Mouse (Mus musculus): ENCODE measurements around the gene Nr4a1. TPM values are rescaled to one million over a fixed set of nuclear protein-coding genes. Genes with fewer than 3 reads are reported as not detected.

The Nr4a1 gene
- polyA plus RNA-seq, 1 experiment from 2014 or later: 5.9 TPM

- Histone ChIP-seq H3K9me3 (ENCODE audit: control insufficient read depth) (no peaks in the 10 kb centered on the region), H3K27me3 (replicated peaks; ENCODE audit: control insufficient read depth, insufficient read depth, low read length) (no peaks in the 10 kb centered on the region), H3K4me2 (replicated peaks; ENCODE audit: low read depth) (no peak overlapping the region), H3K36me3 (ENCODE audit: control insufficient read depth, insufficient read depth) (peaks cover 44% of the 10 kb centered on the region), H3K27ac (ENCODE audit: low read depth, low read length) (no peak overlapping the region), H3K4me3 (ENCODE audit: low read depth, low read length) (no peak overlapping the region), H3K9ac (ENCODE audit: low read depth, low read length) (no peak overlapping the region), H3K4me1 (replicated peaks; ENCODE audit: control insufficient read depth, insufficient read depth, low read length) (no peaks in the 10 kb centered on the region)
- WGBS: 68% methylated on average over 3 of the region's 3 CpGs
- no peak for TF ChIP-seq CTCF (IDR thresholded peaks at IDR 0.05; ENCODE audit: low read depth)
- no peak for ATAC-seq
These were observed 37.9 kb downstream of the Nr4a1 start for GRCm38 (mm10) chr15:101292012-101292411.

- Histone ChIP-seq H3K36me3 (ENCODE audit: control insufficient read depth, insufficient read depth) (peaks cover 34% of the 10 kb centered on the region), H3K4me1 (replicated peaks; ENCODE audit: control insufficient read depth, insufficient read depth, low read length) (no peaks in the 10 kb centered on the region), H3K4me3 (ENCODE audit: low read depth, low read length) (no peak within 1 kb of the TSS), H3K9ac (ENCODE audit: low read depth, low read length) (no peak within 1 kb of the TSS), H3K9me3 (ENCODE audit: control insufficient read depth) (no peaks in the 10 kb centered on the region), H3K4me2 (replicated peaks; ENCODE audit: low read depth) (peak within 1 kb of the TSS; percentile 17; the same call in 1 of the 2 replicates), H3K27me3 (replicated peaks; ENCODE audit: control insufficient read depth, insufficient read depth, low read length) (no peaks in the 10 kb centered on the region), H3K27ac (ENCODE audit: low read depth, low read length) (no peak within 1 kb of the TSS)
- ATAC-seq: no peak
- WGBS: 55% methylated on average over 18 of the region's 18 CpGs
- TF ChIP-seq CTCF (IDR thresholded peaks at IDR 0.05; ENCODE audit: low read depth): no peak
These were observed 39.1 kb downstream of the Nr4a1 start, which contains the start of gene 6030408B16Rik for GRCm38 (mm10) chr15:101293025-101293621. 6030408B16Rik (plus strand) TSS chr15:101293212.

GRCm38 (mm10) chr15:101294028-101294894 is 40.2 kb downstream of the Nr4a1 start:
- Histone ChIP-seq H3K27me3 (replicated peaks; ENCODE audit: control insufficient read depth, insufficient read depth, low read length) (no peaks in the 10 kb centered on the region), H3K9me3 (ENCODE audit: control insufficient read depth) (no peaks in the 10 kb centered on the region), H3K36me3 (ENCODE audit: control insufficient read depth, insufficient read depth) (peaks cover 23% of the 10 kb centered on the region), H3K4me1 (replicated peaks; ENCODE audit: control insufficient read depth, insufficient read depth, low read length) (no peaks in the 10 kb centered on the region), H3K9ac (ENCODE audit: low read depth, low read length) (no peak overlapping the region), H3K4me3 (ENCODE audit: low read depth, low read length) (no peak overlapping the region), H3K4me2 (replicated peaks; ENCODE audit: low read depth) (no peak overlapping the region), H3K27ac (ENCODE audit: low read depth, low read length) (no peak overlapping the region)
- 49% methylated on average over 16 of the region's 16 CpGs for WGBS
- 0 out of 2 replicates have a peak, but pooled peaks have one; percentile 21 for ATAC-seq
- TF ChIP-seq CTCF (IDR thresholded peaks at IDR 0.05; ENCODE audit: low read depth): no peak

- H3K27me3 ChIP-seq (replicated peaks; ENCODE audit: control insufficient read depth, insufficient read depth, low read length): no peaks in the 10 kb centered on the region
These were observed 41.0 kb downstream of the Nr4a1 start for GRCm38 (mm10) chr15:101295106-101295505.

GRCm38 (mm10) chr15:101295616-101296015 is 41.5 kb downstream of the Nr4a1 start:
- Histone ChIP-seq H3K4me2 (replicated peaks; ENCODE audit: low read depth) (no peak overlapping the region), H3K27ac (ENCODE audit: low read depth, low read length) (no peak overlapping the region), H3K4me3 (ENCODE audit: low read depth, low read length) (no peak overlapping the region), H3K4me1 (replicated peaks; ENCODE audit: control insufficient read depth, insufficient read depth, low read length) (no peaks in the 10 kb centered on the region), H3K9ac (ENCODE audit: low read depth, low read length) (no peak overlapping the region), H3K27me3 (replicated peaks; ENCODE audit: control insufficient read depth, insufficient read depth, low read length) (no peaks in the 10 kb centered on the region), H3K9me3 (ENCODE audit: control insufficient read depth) (no peaks in the 10 kb centered on the region), H3K36me3 (ENCODE audit: control insufficient read depth, insufficient read depth) (peaks cover 9% of the 10 kb centered on the region)
- 93% methylated on average over 10 of the region's 10 CpGs for WGBS
- no peak for ATAC-seq
- no peak for TF ChIP-seq CTCF (IDR thresholded peaks at IDR 0.05; ENCODE audit: low read depth)

More at GRCm38 (mm10) chr15:101295106-101295505, 41.0 kb downstream of the Nr4a1 start:
- Histone ChIP-seq H3K4me2 (replicated peaks; ENCODE audit: low read depth) (no peak overlapping the region), H3K4me3 (ENCODE audit: low read depth, low read length) (no peak overlapping the region), H3K4me1 (replicated peaks; ENCODE audit: control insufficient read depth, insufficient read depth, low read length) (no peaks in the 10 kb centered on the region), H3K36me3 (ENCODE audit: control insufficient read depth, insufficient read depth) (peaks cover 14% of the 10 kb centered on the region), H3K9me3 (ENCODE audit: control insufficient read depth) (no peaks in the 10 kb centered on the region), H3K27ac (ENCODE audit: low read depth, low read length) (no peak overlapping the region), H3K9ac (ENCODE audit: low read depth, low read length) (no peak overlapping the region)
- 63% methylated on average over 7 of the region's 7 CpGs for WGBS
- ATAC-seq: no peak
- TF ChIP-seq CTCF (IDR thresholded peaks at IDR 0.05; ENCODE audit: low read depth): no peak

- Histone ChIP-seq H3K9me3 (ENCODE audit: control insufficient read depth) (no peaks in the 10 kb centered on the region), H3K4me3 (ENCODE audit: low read depth, low read length) (no peak overlapping the region), H3K9ac (ENCODE audit: low read depth, low read length) (no peak overlapping the region), H3K4me1 (replicated peaks; ENCODE audit: control insufficient read depth, insufficient read depth, low read length) (no peaks in the 10 kb centered on the region), H3K36me3 (ENCODE audit: control insufficient read depth, insufficient read depth) (peaks cover 5% of the 10 kb centered on the region), H3K27me3 (replicated peaks; ENCODE audit: control insufficient read depth, insufficient read depth, low read length) (no peaks in the 10 kb centered on the region), H3K4me2 (replicated peaks; ENCODE audit: low read depth) (no peak overlapping the region), H3K27ac (ENCODE audit: low read depth, low read length) (no peak overlapping the region)
- TF ChIP-seq CTCF (IDR thresholded peaks at IDR 0.05; ENCODE audit: low read depth): no peak
- WGBS: 87% methylated on average over 11 of the region's 11 CpGs
- no peak for ATAC-seq
These were observed 42.0 kb downstream of the Nr4a1 start for GRCm38 (mm10) chr15:101296091-101296490.
